Mouse (Mus musculus) heart, postnatal 0 days (tissue): ENCODE results near the gene Foxl1. TPM values are rescaled to one million over a fixed set of nuclear protein-coding genes. Genes with fewer than 3 reads are reported as not detected.
A peak's percentile ranks its signal among the peaks of the same experiment; 100 is the strongest.

ENCODE experiments used
- ATAC-seq: fragments of 200-750 bp; cut with Nextera tagmentation; 2 replicates; pipeline ENCODE4 v1.8.0; 2017; ENCODE audit warnings: low read depth, moderate number of reproducible peaks, moderate library complexity; ENCODE audit not compliant: insufficient read depth
- DNase-seq: peaks from one replicate; pipeline ENCODE4 v3.0.0-alpha.2; 2016; ENCODE audit warnings: low spot score
- H3K27ac ChIP-seq: fragments of 300-500 bp; sonication (generic); 2 replicates; pipeline ENCODE4 v1.5.1; 2014; ENCODE audit warnings: low read depth, mild to moderate bottlenecking
- H3K27me3 ChIP-seq: fragments of 300-500 bp; sonication (generic); 2 replicates; pipeline ENCODE4 v1.6.1; 2014; ENCODE audit warnings: low read length, mixed read lengths; ENCODE audit not compliant: control insufficient read depth, insufficient read depth
- H3K36me3 ChIP-seq: fragments of 300-500 bp; sonication (generic); replicated peaks from 2 replicates; pipeline ENCODE4 v1.6.1; 2014; ENCODE audit warnings: low read length, mixed read lengths; ENCODE audit not compliant: control insufficient read depth, insufficient read depth
- H3K4me1 ChIP-seq: fragments of 300-500 bp; sonication (generic); 2 replicates; pipeline ENCODE4 v1.6.1; 2014; ENCODE audit warnings: antibody characterized with exemption; ENCODE audit not compliant: control insufficient read depth, insufficient read depth
- H3K4me2 ChIP-seq: fragments of 300-500 bp; sonication (generic); 2 replicates; pipeline ENCODE4 v1.6.1; 2014; ENCODE audit warnings: low read depth, mild to moderate bottlenecking, low read length, moderate library complexity
- H3K4me3 ChIP-seq: fragments of 300-500 bp; sonication (generic); 2 replicates; pipeline ENCODE4 v1.5.1; 2014; ENCODE audit warnings: low read depth, low read length
- H3K9ac ChIP-seq: fragments of 300-500 bp; sonication (generic); replicated peaks from 2 replicates; pipeline ENCODE4 v1.6.1; 2014; ENCODE audit warnings: low read depth, low read length, mixed read lengths
- H3K9me3 ChIP-seq: fragments of 300-500 bp; sonication (generic); replicated peaks from 2 replicates; pipeline ENCODE4 v1.6.1; 2016; ENCODE audit warnings: low read length; ENCODE audit not compliant: control insufficient read depth
- CTCF ChIP-seq: IDR thresholded peaks from 2 replicates; pipeline ENCODE4 v1.5.1; 2016; ENCODE audit warnings: antibody characterized with exemption, control low read depth, low read depth
- EP300 ChIP-seq: IDR thresholded peaks from 2 replicates; pipeline ENCODE4 v1.6.1; 2016; ENCODE audit warnings: antibody characterized with exemption, low read depth
- WGBS: fragments of 180-500 bp; shearing (Covaris S2); extraction: QIAGEN DNeasy Blood & Tissue Kit; methylation state at CpG from one replicate; pipeline ENCODE4 v1.1.7; 2014; 5-methylcytosine and 5-hydroxymethylcytosine counted together
- polyA plus RNA-seq: library from polyadenylated mRNA; unstranded; fragments of >200 nt; fragmentation: Nextera tagmentation; extraction: Ambion mirVana; gene quantifications from 2 replicates; pipeline ENCODE4 v1.2.1, GENCODE M21; 2015
- total RNA-seq: library from RNA; depleted of rRNA; stranded (reverse); fragments of >200 nt; gene quantifications from 2 replicates; pipeline ENCODE4 v1.2.3, GENCODE M21; 2014; ENCODE audit warnings: low replicate concordance; rRNA removed

Foxl1 gene
- 0.35 and 1.9 TPM in 2 replicates for total RNA-seq
- 0.12 and 0.16 TPM in 2 replicates for polyA plus RNA-seq

DNA sequence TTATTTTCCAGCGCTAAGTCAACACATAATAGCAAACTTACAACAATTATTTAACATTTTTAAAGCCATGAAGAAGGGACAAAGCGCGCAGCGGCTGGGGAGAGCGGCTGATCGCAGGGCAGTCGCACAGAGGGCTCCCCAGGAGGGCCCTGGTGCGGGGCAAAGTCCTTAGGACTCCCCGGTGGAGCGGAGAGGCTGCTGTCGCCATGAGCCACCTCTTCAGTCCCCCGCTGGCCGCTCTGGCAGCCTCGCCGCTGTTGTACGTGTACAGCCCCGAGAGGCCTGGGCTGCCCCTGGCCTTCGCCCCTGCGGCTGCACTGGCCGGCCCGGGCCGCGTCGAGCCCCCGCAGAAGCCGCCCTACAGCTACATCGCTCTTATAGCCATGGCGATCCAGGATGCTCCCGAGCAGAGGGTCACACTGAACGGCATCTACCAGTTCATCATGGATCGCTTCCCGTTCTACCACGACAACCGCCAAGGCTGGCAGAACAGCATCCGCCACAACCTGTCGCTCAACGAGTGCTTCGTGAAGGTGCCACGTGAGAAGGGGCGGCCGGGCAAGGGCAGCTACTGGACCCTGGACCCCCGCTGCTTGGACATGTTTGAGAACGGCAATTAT lies at the start of gene Foxl1:
TSS of gene Foxl1 (plus strand) at position 185 of the 620 bp plus-strand sequence.
- 0 out of 2 replicates have a peak, but pooled peaks cover 10% of the 10 kb centered on the region for H3K4me1 ChIP-seq
- WGBS, result 12% methylated on average over 43 of the region's 43 CpGs
- H3K27me3 ChIP-seq, result peaks cover 88% of the 10 kb centered on the region
- peak within 1 kb of the TSS; percentile 45 for H3K4me2 ChIP-seq
- no peak within 1 kb of the TSS for H3K27ac ChIP-seq
- no peaks in the 10 kb centered on the region for H3K36me3 ChIP-seq
- ATAC-seq, result no peak
- no peak within 1 kb of the TSS for H3K9ac ChIP-seq
- no peaks in the 10 kb centered on the region for H3K9me3 ChIP-seq
- peak within 1 kb of the TSS; percentile 30 for H3K4me3 ChIP-seq
- TF ChIP-seq EP300 (no peak), CTCF (no peak)
- no peak for DNase-seq

DNA sequence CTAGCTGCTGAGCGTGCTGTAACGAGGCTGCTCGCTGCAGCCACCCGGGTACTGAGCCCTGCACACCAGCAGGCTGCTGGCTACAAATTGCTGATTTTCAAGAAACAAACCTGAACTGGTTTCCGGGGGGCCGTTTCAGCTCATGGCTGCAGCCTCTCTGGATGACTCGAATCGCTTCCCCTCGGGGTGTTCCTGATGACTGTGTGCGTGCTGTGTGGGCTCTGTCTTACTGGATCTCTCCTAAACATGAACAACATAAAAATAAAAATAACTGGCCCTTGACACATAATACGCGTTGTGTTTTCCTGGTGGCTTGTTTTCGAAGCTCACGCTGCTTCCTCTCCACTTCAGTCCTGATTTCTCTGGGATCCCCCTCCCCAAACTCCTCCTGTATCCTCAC lies 49.0 kb upstream of the Foxl1 start:
- Histone ChIP-seq H3K9me3 (no peaks in the 10 kb centered on the region), H3K9ac (no peak overlapping the region), H3K4me1 (peaks cover 8% of the 10 kb centered on the region; the same call in 1 of the 2 replicates), H3K27me3 (peaks cover 99% of the 10 kb centered on the region), H3K36me3 (no peaks in the 10 kb centered on the region), H3K4me2 (no peak overlapping the region), H3K27ac (no peak overlapping the region), H3K4me3 (no peak overlapping the region)
- DNase-seq, result no peak
- ATAC-seq, result no peak
- TF ChIP-seq EP300 (no peak), CTCF (no peak)
- WGBS, result 7% methylated on average over 14 of the region's 14 CpGs

DNA sequence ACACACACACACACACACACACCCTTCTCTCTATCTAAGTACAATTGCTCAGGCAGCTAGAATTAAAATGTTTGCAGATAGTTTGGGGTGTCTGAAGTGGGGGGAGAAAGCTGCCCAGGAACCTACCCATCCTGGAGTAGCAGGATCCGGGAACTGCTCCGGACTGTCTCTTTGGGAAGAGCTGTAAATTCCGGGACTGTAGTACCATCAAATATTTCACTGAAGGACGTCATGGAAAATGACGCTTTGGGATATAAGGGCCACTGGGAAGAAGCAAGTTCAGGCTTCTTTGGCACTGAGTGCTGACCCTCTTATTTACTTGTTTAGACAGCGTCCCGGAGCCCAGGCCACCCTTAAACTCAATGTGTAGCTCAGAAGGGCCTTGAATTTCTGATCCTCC lies 48.5 kb upstream of the Foxl1 start:
- no peak overlapping the region for H3K4me3 ChIP-seq
- WGBS, result 3% methylated on average over 7 of the region's 7 CpGs
- TF ChIP-seq CTCF, result no peak
- TF ChIP-seq EP300, result no peak
- H3K4me2 ChIP-seq, result no peak overlapping the region
- ATAC-seq, result no peak
- H3K9me3 ChIP-seq, result no peaks in the 10 kb centered on the region
- H3K36me3 ChIP-seq, result no peaks in the 10 kb centered on the region
- no peak for DNase-seq
- peaks cover 99% of the 10 kb centered on the region for H3K27me3 ChIP-seq
- peaks cover 12% of the 10 kb centered on the region; the same call in 1 of the 2 replicates for H3K4me1 ChIP-seq
- no peak overlapping the region for H3K9ac ChIP-seq
- H3K27ac ChIP-seq, result no peak overlapping the region

DNA sequence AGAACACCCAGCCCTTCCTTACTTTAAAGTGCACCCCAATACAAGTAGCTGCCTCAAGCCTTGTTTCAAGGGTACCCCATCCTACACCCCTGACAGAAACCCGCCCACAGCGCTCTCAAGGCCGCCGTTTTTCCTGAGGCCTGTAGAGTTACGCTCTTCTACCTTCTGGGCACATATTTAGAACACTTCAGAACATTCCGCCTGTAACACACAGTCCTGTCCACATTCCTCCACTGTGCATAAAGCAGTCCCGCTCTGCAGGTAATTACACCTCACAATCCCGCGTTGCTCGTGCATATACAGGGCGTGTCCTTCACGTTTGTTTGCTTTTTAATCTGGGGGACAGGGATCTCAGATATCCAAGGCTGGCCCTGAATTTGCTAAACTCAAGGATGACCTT lies 47.8 kb upstream of the Foxl1 start:
- peaks cover 99% of the 10 kb centered on the region for H3K27me3 ChIP-seq
- H3K9ac ChIP-seq, result no peak overlapping the region
- H3K4me1 ChIP-seq, result peaks cover 16% of the 10 kb centered on the region; the same call in 1 of the 2 replicates
- no peak overlapping the region for H3K27ac ChIP-seq
- H3K36me3 ChIP-seq, result no peaks in the 10 kb centered on the region
- no peak overlapping the region for H3K4me2 ChIP-seq
- no peaks in the 10 kb centered on the region for H3K9me3 ChIP-seq
- ATAC-seq, result no peak
- H3K4me3 ChIP-seq, result no peak overlapping the region
- DNase-seq, result no peak
- WGBS, result 9% methylated on average over 12 of the region's 12 CpGs
- no peak for TF ChIP-seq EP300
- no peak for TF ChIP-seq CTCF

DNA sequence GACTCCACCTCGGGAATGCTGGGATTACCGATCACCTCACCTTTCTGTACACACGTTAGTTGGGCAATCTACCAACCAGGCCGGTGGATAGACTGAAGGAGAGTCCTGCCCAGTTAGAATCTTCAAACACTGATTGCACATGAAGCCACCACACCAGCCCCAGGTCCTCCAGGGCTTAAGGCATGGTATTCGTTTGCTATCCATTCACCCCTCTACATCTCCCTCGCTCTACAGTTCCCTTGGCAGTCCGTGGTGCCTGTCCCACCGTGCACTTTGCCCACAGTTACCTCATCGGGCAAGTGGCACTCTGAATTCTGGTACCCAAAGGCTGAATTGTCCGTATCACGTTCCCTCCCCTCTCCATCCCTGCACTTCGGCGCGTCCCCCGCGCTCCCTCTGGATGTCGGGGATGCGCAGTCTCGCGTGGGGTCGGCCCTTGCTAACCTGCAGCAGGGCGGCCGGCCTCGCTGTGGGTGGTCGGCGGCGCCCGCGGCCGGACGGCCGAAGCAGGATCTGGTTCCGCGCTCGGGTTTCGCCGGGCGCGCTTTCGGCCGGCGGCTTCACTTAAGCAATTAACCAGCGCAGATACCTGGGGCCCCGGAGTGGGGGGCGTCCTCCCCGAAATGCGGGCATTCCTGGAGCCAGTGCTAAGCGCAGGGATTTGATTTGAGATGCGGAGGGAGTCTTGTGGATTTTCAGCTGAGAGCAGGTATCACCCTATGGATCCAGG lies 47.2 kb upstream of the Foxl1 start:
- Histone ChIP-seq H3K36me3 (no peaks in the 10 kb centered on the region), H3K4me1 (peaks cover 16% of the 10 kb centered on the region; the same call in 1 of the 2 replicates), H3K27me3 (peaks cover 99% of the 10 kb centered on the region), H3K9ac (no peak overlapping the region), H3K4me2 (no peak overlapping the region), H3K9me3 (no peaks in the 10 kb centered on the region), H3K27ac (no peak overlapping the region), H3K4me3 (no peak overlapping the region)
- ATAC-seq (no peak), DNase-seq (no peak)
- TF ChIP-seq EP300 (no peak), CTCF (no peak)
- WGBS, result 1% methylated on average over 49 of the region's 49 CpGs
